In the genomic region with DNA sequence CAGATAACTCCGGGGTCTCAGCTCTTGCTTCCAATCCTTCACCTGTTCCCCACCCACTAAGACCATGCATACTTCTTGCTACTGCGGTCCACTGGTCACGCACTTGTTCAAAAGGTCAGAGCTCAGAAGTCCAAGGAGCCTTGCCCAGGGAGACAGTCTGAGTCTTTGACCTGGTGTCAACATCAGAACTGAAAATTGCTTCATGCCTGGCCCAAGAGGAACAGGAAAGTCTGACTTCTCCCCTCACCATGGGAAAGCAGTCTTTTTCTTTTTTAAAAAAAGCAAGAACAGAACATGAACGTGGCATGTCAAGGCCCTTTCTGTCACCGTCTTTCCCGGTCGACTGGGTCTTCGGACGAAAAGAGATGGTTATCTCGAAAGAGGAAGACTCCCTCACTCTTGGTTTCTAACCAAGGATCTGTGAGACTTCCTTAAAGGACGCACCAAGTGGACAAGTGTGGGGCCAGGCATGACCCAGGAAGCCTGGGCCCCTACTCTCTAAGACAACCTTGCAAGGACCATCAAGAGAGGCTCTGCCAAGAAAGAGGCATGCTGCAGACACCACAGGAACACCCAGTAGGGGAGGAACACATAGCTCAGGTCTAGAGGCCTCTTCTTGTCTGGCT, we compare ENCODE assay signal across 22 mouse cellular contexts.
A peak's percentile ranks its signal among the peaks of the same experiment; 100 is the strongest.
DNase-seq lines count a peak whose midpoint lies in the region; ATAC-seq and TF ChIP-seq lines count a peak whose summit lies in the region.
"Had no signal": no experiment of that assay in that cellular context is flagged by ENCODE, and none has a peak within 500 bp of the region (broad histone marks: within the 10 kb centered on the region; RNA-seq: fewer than 3 reads in every experiment).

No protein-coding gene starts in this region.

- H3K27me3 ChIP-seq in heart, embryonic 10.5 days (ENCODE audit: insufficient read depth, poor library complexity, severe bottlenecking): no peaks in the 10 kb centered on the region; the same call in 1 of the 2 replicates
- H3K27me3 ChIP-seq in heart, embryonic 12.5 days (replicated peaks): 0 out of 2 replicates have a peak, but pooled peaks cover under 1% of the 10 kb centered on the region
- H3K27me3 ChIP-seq in liver, embryonic 13.5 days: no peaks in the 10 kb centered on the region
- H3K27me3 ChIP-seq in liver, embryonic 11.5 days (replicated peaks; ENCODE audit: control insufficient read depth, insufficient read depth, low read length): no peaks in the 10 kb centered on the region
- H3K27me3 ChIP-seq in midbrain, postnatal 0 days (ENCODE audit: insufficient read depth, low read length): no peaks in the 10 kb centered on the region
- H3K27me3 ChIP-seq: embryonic facial prominence, embryonic 12.5 days; forebrain, embryonic 13.5 days; midbrain, embryonic 12.5 days had no signal

- TF ChIP-seq CTCF in midbrain, postnatal 0 days (IDR thresholded peaks at IDR 0.05): no peak

- H3K9ac ChIP-seq in heart, embryonic 12.5 days: no peak overlapping the region
- H3K9ac ChIP-seq in liver, embryonic 13.5 days: no peak overlapping the region
- H3K9ac ChIP-seq in liver, embryonic 11.5 days (ENCODE audit: low read depth, low read length): no peak overlapping the region
- H3K9ac ChIP-seq in midbrain, postnatal 0 days (replicated peaks; ENCODE audit: low read length, poor library complexity, severe bottlenecking): no peak overlapping the region
- H3K9ac ChIP-seq: embryonic facial prominence, embryonic 12.5 days; forebrain, embryonic 13.5 days; hindbrain, embryonic 14.5 days; midbrain, embryonic 12.5 days had no signal

- H3K4me1 ChIP-seq in heart, embryonic 10.5 days: no peaks in the 10 kb centered on the region
- H3K4me1 ChIP-seq in heart, embryonic 12.5 days (replicated peaks): peaks cover 6% of the 10 kb centered on the region
- H3K4me1 ChIP-seq in liver, embryonic 13.5 days (replicated peaks): no peaks in the 10 kb centered on the region
- H3K4me1 ChIP-seq in liver, embryonic 11.5 days (replicated peaks; ENCODE audit: control insufficient read depth, insufficient read depth, low read length): no peaks in the 10 kb centered on the region
- no peaks in the 10 kb centered on the region for H3K4me1 ChIP-seq in midbrain, postnatal 0 days (ENCODE audit: insufficient read depth, low read length)
- H3K4me1 ChIP-seq: embryonic facial prominence, embryonic 12.5 days; forebrain, embryonic 13.5 days; midbrain, embryonic 12.5 days had no signal

- no peak overlapping the region for H3K4me3 ChIP-seq in heart, embryonic 10.5 days
- no peak overlapping the region for H3K4me3 ChIP-seq in heart, embryonic 12.5 days
- no peak overlapping the region for H3K4me3 ChIP-seq in liver, embryonic 13.5 days (replicated peaks)
- no peak overlapping the region for H3K4me3 ChIP-seq in liver, embryonic 11.5 days (ENCODE audit: low read depth, low read length)
- no peak overlapping the region for H3K4me3 ChIP-seq in midbrain, postnatal 0 days (ENCODE audit: low read depth, low read length)
- H3K4me3 ChIP-seq: embryonic facial prominence, embryonic 12.5 days; erythroblast, embryonic 14.5 days; forebrain, embryonic 13.5 days; midbrain, embryonic 12.5 days; myocyte had no signal

- H3K4me2 ChIP-seq in heart, embryonic 12.5 days: no peak overlapping the region
- no peak overlapping the region for H3K4me2 ChIP-seq in liver, embryonic 13.5 days
- H3K4me2 ChIP-seq in liver, embryonic 11.5 days: no peak overlapping the region
- H3K4me2 ChIP-seq in midbrain, postnatal 0 days (ENCODE audit: low read depth, low read length, poor library complexity, severe bottlenecking): no peak overlapping the region
- H3K4me2 ChIP-seq: embryonic facial prominence, embryonic 12.5 days; forebrain, embryonic 13.5 days; heart, embryonic 11.5 days; hindbrain, embryonic 14.5 days; midbrain, embryonic 12.5 days had no signal

- H3K27ac ChIP-seq in heart, embryonic 10.5 days: no peak overlapping the region
- H3K27ac ChIP-seq in heart, embryonic 12.5 days (ENCODE audit: poor library complexity, severe bottlenecking): no peak overlapping the region
- 0 out of 2 replicates have a peak overlapping the region, but pooled peaks have one; percentile 17 for H3K27ac ChIP-seq in liver, embryonic 13.5 days
- no peak overlapping the region for H3K27ac ChIP-seq in liver, embryonic 11.5 days (ENCODE audit: low read depth, low read length)
- H3K27ac ChIP-seq in midbrain, postnatal 0 days (ENCODE audit: low read depth, low read length): no peak overlapping the region
- H3K27ac ChIP-seq: embryonic facial prominence, embryonic 12.5 days; forebrain, embryonic 13.5 days; hindbrain, embryonic 14.5 days; midbrain, embryonic 12.5 days had no signal

- H3K36me3 ChIP-seq in heart, embryonic 10.5 days: no peaks in the 10 kb centered on the region
- no peaks in the 10 kb centered on the region for H3K36me3 ChIP-seq in heart, embryonic 12.5 days
- no peaks in the 10 kb centered on the region for H3K36me3 ChIP-seq in liver, embryonic 13.5 days
- H3K36me3 ChIP-seq in liver, embryonic 11.5 days (ENCODE audit: control insufficient read depth, insufficient read depth, low read length): no peaks in the 10 kb centered on the region
- no peaks in the 10 kb centered on the region for H3K36me3 ChIP-seq in midbrain, postnatal 0 days (ENCODE audit: insufficient read depth, low read length)
- H3K36me3 ChIP-seq: embryonic facial prominence, embryonic 12.5 days; G1E; midbrain, embryonic 12.5 days had no signal

- peak; percentile 33 for DNase-seq in heart, embryonic 10.5 days (ENCODE audit: low spot score)
- no peak for DNase-seq in liver, embryonic 13.5 days
- no peak for DNase-seq in liver, embryonic 11.5 days (ENCODE audit: low spot score)
- no peak for DNase-seq in midbrain, postnatal 0 days (ENCODE audit: low spot score)
- DNase-seq: adrenal gland, postnatal 25 days; cerebellum, adult 9-11 months; gastrocnemius, postnatal 36 days; heart, postnatal 14 days; kidney, adult 9 months; left cerebral cortex, postnatal 4 days; thymus, postnatal 36 days had no signal

- ATAC-seq in heart, embryonic 12.5 days (ENCODE audit: insufficient number of reproducible peaks, low FRiP score): no peak
- no peak for ATAC-seq in liver, embryonic 13.5 days (ENCODE audit: low read depth)
- no peak for ATAC-seq in liver, embryonic 11.5 days (replicated peaks; ENCODE audit: low FRiP score)
- peak; percentile 75 for ATAC-seq in granulocyte monocyte progenitor cell, adult 5-6 weeks (replicated peaks; ENCODE audit: poor library complexity, severe bottlenecking)
- ATAC-seq in monocyte, adult 5-6 weeks (replicated peaks; ENCODE audit: insufficient number of reproducible peaks, low FRiP score, low TSS enrichment, poor library complexity, severe bottlenecking): peak; percentile 71
- no peak for ATAC-seq in midbrain, postnatal 0 days (ENCODE audit: low FRiP score)
- ATAC-seq: forebrain, embryonic 13.5 days had no signal

- WGBS in heart, embryonic 10.5 days: 82% methylated on average over 11 of the region's 11 CpGs
- 82% methylated on average over 11 of the region's 11 CpGs for WGBS in heart, embryonic 12.5 days
- WGBS in liver, embryonic 13.5 days (ENCODE audit: insufficient replicate concordance): 55% methylated on average over 11 of the region's 11 CpGs
- WGBS in liver, embryonic 11.5 days: 66% methylated on average over 11 of the region's 11 CpGs
- 94% methylated on average over 11 of the region's 11 CpGs for WGBS in midbrain, postnatal 0 days

- no peaks in the 10 kb centered on the region for H3K9me3 ChIP-seq in heart, embryonic 10.5 days
- no peaks in the 10 kb centered on the region for H3K9me3 ChIP-seq in heart, embryonic 12.5 days (replicated peaks)
- H3K9me3 ChIP-seq in liver, embryonic 13.5 days (replicated peaks): no peaks in the 10 kb centered on the region
- H3K9me3 ChIP-seq in liver, embryonic 11.5 days (ENCODE audit: control insufficient read depth, low read length): no peaks in the 10 kb centered on the region
- H3K9me3 ChIP-seq in midbrain, postnatal 0 days (ENCODE audit: low read length): no peaks in the 10 kb centered on the region
- H3K9me3 ChIP-seq: embryonic facial prominence, embryonic 12.5 days; forebrain, embryonic 13.5 days; midbrain, embryonic 12.5 days had no signal

Comparison
In these comparisons a context has a peak if more than half of its experiments do, and no peak if none do; other contexts are left out.
1. ATAC-seq: peak in granulocyte monocyte progenitor cell, adult 5-6 weeks (single experiment) and monocyte, adult 5-6 weeks (single experiment); none in heart, embryonic 12.5 days (single experiment), liver, embryonic 13.5 days (single experiment), liver, embryonic 11.5 days (single experiment) and midbrain, postnatal 0 days (single experiment).